Mouse (Mus musculus) megakaryocyte, embryonic 14.5 days (primary cell): ENCODE measurements around the gene Fbxw8. TPM values are rescaled to one million over a fixed set of nuclear protein-coding genes. Genes with fewer than 3 reads are reported as not detected.

Experiments used
- H3K27me3 ChIP-seq: replicated peaks from 2 replicates; pipeline ENCODE3; 2012; ENCODE audit warnings: inconsistent platforms
- H3K36me3 ChIP-seq: replicated peaks from 2 replicates; pipeline ENCODE3; 2012; ENCODE audit warnings: low read length, inconsistent platforms, mixed read lengths
- H3K4me1 ChIP-seq: 2 replicates; pipeline ENCODE4 v1.6.1; 2012; ENCODE audit warnings: inconsistent platforms
- H3K4me3 ChIP-seq: replicated peaks from 2 replicates; pipeline ENCODE3; 2012; ENCODE audit warnings: moderate library complexity, mild to moderate bottlenecking, inconsistent platforms
- H3K9me3 ChIP-seq: 2 replicates; pipeline ENCODE4 v1.6.1; 2012; ENCODE audit warnings: inconsistent platforms
- FLI1 ChIP-seq: IDR thresholded peaks from 2 replicates; pipeline ENCODE4 v1.6.1; 2012; ENCODE audit warnings: low read length, inconsistent platforms, mixed read lengths
- GATA1 ChIP-seq: IDR thresholded peaks from 3 replicates; pipeline ENCODE4 v1.6.1; 2012; ENCODE audit warnings: mixed read lengths, low read length, inconsistent platforms, borderline replicate concordance
- polyA plus RNA-seq: library from polyadenylated mRNA; stranded (reverse); fragments of >175 nt; gene quantifications from 2 replicates; pipeline ENCODE4 v1.2.3, GENCODE M21; 2012; ENCODE audit warnings: low replicate concordance; ENCODE audit not compliant: insufficient read depth

Gene Fbxw8
- polyA plus RNA-seq, 1 experiment: 22.8 TPM

GRCm38 (mm10) chr5:118081374-118081949, 73.8 kb downstream of the Fbxw8 start:
- Histone ChIP-seq H3K36me3 (peaks cover 89% of the 10 kb centered on the region), H3K4me1 (peaks cover 58% of the 10 kb centered on the region), H3K4me3 (peak overlapping the region; percentile 69), H3K27me3 (no peaks in the 10 kb centered on the region), H3K9me3 (no peaks in the 10 kb centered on the region)
- no peak for TF ChIP-seq GATA1
- TF ChIP-seq FLI1: no peak

GRCm38 (mm10) chr5:118079839-118080250, 75.4 kb downstream of the Fbxw8 start:
- Histone ChIP-seq H3K4me1 (peaks cover 55% of the 10 kb centered on the region), H3K27me3 (no peaks in the 10 kb centered on the region), H3K36me3 (peaks cover 90% of the 10 kb centered on the region), H3K4me3 (no peak overlapping the region), H3K9me3 (no peaks in the 10 kb centered on the region)
- TF ChIP-seq FLI1 (no peak), GATA1 (no peak)

- no peak for TF ChIP-seq FLI1
- no peak for TF ChIP-seq GATA1
- no peaks in the 10 kb centered on the region for H3K9me3 ChIP-seq
- H3K36me3 ChIP-seq: peaks cover 90% of the 10 kb centered on the region
- peaks cover 53% of the 10 kb centered on the region for H3K4me1 ChIP-seq
- H3K27me3 ChIP-seq: no peaks in the 10 kb centered on the region
- no peak overlapping the region for H3K4me3 ChIP-seq
These were observed 75.9 kb downstream of the Fbxw8 start for GRCm38 (mm10) chr5:118079354-118079753.

GRCm38 (mm10) chr5:118078550-118078949, 76.7 kb downstream of the Fbxw8 start:
- no peak for TF ChIP-seq FLI1
- TF ChIP-seq GATA1: no peak

GRCm38 (mm10) chr5:118076721-118077592, 78.3 kb downstream of the Fbxw8 start:
- Histone ChIP-seq H3K9me3 (no peaks in the 10 kb centered on the region), H3K4me3 (peak overlapping the region; percentile 8), H3K36me3 (peaks cover 100% of the 10 kb centered on the region), H3K27me3 (no peaks in the 10 kb centered on the region), H3K4me1 (peaks cover 41% of the 10 kb centered on the region)
- TF ChIP-seq FLI1 (no peak), GATA1 (no peak)

More at GRCm38 (mm10) chr5:118078550-118078949, 76.7 kb downstream of the Fbxw8 start:
- H3K27me3 ChIP-seq: no peaks in the 10 kb centered on the region
- no peak overlapping the region for H3K4me3 ChIP-seq
- H3K36me3 ChIP-seq: peaks cover 94% of the 10 kb centered on the region
- peaks cover 53% of the 10 kb centered on the region for H3K4me1 ChIP-seq
- H3K9me3 ChIP-seq: no peaks in the 10 kb centered on the region

- H3K4me3 ChIP-seq: no peak overlapping the region
- H3K4me1 ChIP-seq: peaks cover 50% of the 10 kb centered on the region
- TF ChIP-seq GATA1 (no peak), FLI1 (no peak)
- H3K27me3 ChIP-seq: no peaks in the 10 kb centered on the region
- no peaks in the 10 kb centered on the region for H3K9me3 ChIP-seq
- peaks cover 100% of the 10 kb centered on the region for H3K36me3 ChIP-seq
These were observed 82.0 kb downstream of the Fbxw8 start for GRCm38 (mm10) chr5:118073213-118073773.

GRCm38 (mm10) chr5:118071766-118072165, 83.5 kb downstream of the Fbxw8 start:
- H3K9me3 ChIP-seq: no peaks in the 10 kb centered on the region
- peaks cover 56% of the 10 kb centered on the region for H3K4me1 ChIP-seq
- TF ChIP-seq GATA1: no peak
- no peak for TF ChIP-seq FLI1
- no peaks in the 10 kb centered on the region for H3K27me3 ChIP-seq
- peaks cover 100% of the 10 kb centered on the region for H3K36me3 ChIP-seq
- no peak overlapping the region for H3K4me3 ChIP-seq

- Histone ChIP-seq H3K9me3 (no peaks in the 10 kb centered on the region), H3K4me3 (no peak overlapping the region), H3K4me1 (peaks cover 73% of the 10 kb centered on the region), H3K27me3 (no peaks in the 10 kb centered on the region), H3K36me3 (peaks cover 100% of the 10 kb centered on the region)
- TF ChIP-seq FLI1: no peak
- TF ChIP-seq GATA1: peak; percentile 90
These were observed 85.9 kb downstream of the Fbxw8 start for GRCm38 (mm10) chr5:118069315-118069714.

- TF ChIP-seq FLI1 (no peak), GATA1 (no peak)
- Histone ChIP-seq H3K36me3 (peaks cover 100% of the 10 kb centered on the region), H3K4me1 (peaks cover 86% of the 10 kb centered on the region), H3K27me3 (no peaks in the 10 kb centered on the region), H3K4me3 (peak overlapping the region; percentile 36), H3K9me3 (no peaks in the 10 kb centered on the region)
These were observed 87.2 kb downstream of the Fbxw8 start for GRCm38 (mm10) chr5:118067984-118068494.

- TF ChIP-seq GATA1 (no peak), FLI1 (no peak)
- no peaks in the 10 kb centered on the region for H3K27me3 ChIP-seq
These were observed 87.7 kb downstream of the Fbxw8 start for GRCm38 (mm10) chr5:118067572-118067971.

More at GRCm38 (mm10) chr5:118067572-118067971, 87.7 kb downstream of the Fbxw8 start:
- Histone ChIP-seq H3K36me3 (peaks cover 100% of the 10 kb centered on the region), H3K4me3 (peak overlapping the region; percentile 36), H3K4me1 (peaks cover 88% of the 10 kb centered on the region), H3K9me3 (no peaks in the 10 kb centered on the region)
